Mouse (Mus musculus): Measurements from ENCODE around the gene Gm14419.
"Not testable (repeated sequence)": the region's sequence is repeated elsewhere in the genome, so short reads cannot be mapped to it uniquely, and the experiment has no call there.

The Gm14419 gene

DNA sequence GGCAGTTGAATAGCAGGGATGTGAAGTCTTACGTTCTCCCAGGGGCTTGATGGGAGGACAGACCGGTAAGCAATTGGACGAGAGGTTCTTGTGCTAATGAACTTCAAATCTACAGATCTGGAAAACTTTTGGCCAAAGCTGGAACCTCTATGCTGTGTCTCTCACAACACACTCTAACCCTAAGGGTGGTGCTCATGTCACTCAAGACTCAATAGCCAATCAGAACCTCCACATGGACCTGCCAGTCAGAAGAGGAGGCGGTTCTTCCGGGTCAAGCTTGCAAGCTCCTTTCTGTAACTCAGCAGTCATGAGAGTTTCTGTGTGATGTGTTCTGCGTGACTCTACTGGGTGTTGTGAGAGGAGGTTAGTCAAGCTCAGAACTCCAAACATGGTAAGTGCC lies at the start of gene Gm14419:
Gene Gm14419, plus strand, starts transcription at position 301 of the 400 bp plus-strand sequence.
- in situ Hi-C loops (cut with MboI; ENCODE audit: low sequenced_read_pairs): not testable (repeated sequence)
